Mouse (Mus musculus) megakaryocyte, embryonic 14.5 days (primary cell): ENCODE data around the gene Tead1. TPM values are rescaled to one million over a fixed set of nuclear protein-coding genes. Genes with fewer than 3 reads are reported as not detected.

Experiments
- H3K27me3 ChIP-seq: replicated peaks from 2 replicates; pipeline ENCODE3; 2012; ENCODE audit warnings: inconsistent platforms
- H3K36me3 ChIP-seq: replicated peaks from 2 replicates; pipeline ENCODE3; 2012; ENCODE audit warnings: low read length, inconsistent platforms, mixed read lengths
- H3K4me1 ChIP-seq: 2 replicates; pipeline ENCODE4 v1.6.1; 2012; ENCODE audit warnings: inconsistent platforms
- H3K4me3 ChIP-seq: replicated peaks from 2 replicates; pipeline ENCODE3; 2012; ENCODE audit warnings: moderate library complexity, mild to moderate bottlenecking, inconsistent platforms
- H3K9me3 ChIP-seq: 2 replicates; pipeline ENCODE4 v1.6.1; 2012; ENCODE audit warnings: inconsistent platforms
- FLI1 ChIP-seq: IDR thresholded peaks from 2 replicates; pipeline ENCODE4 v1.6.1; 2012; ENCODE audit warnings: low read length, inconsistent platforms, mixed read lengths
- GATA1 ChIP-seq: IDR thresholded peaks from 3 replicates; pipeline ENCODE4 v1.6.1; 2012; ENCODE audit warnings: mixed read lengths, low read length, inconsistent platforms, borderline replicate concordance
- polyA plus RNA-seq: library from polyadenylated mRNA; stranded (reverse); fragments of >175 nt; gene quantifications from 2 replicates; pipeline ENCODE4 v1.2.3, GENCODE M21; 2012; ENCODE audit warnings: low replicate concordance; ENCODE audit not compliant: insufficient read depth

Tead1 gene
- polyA plus RNA-seq, 1 experiment: not detected

DNA sequence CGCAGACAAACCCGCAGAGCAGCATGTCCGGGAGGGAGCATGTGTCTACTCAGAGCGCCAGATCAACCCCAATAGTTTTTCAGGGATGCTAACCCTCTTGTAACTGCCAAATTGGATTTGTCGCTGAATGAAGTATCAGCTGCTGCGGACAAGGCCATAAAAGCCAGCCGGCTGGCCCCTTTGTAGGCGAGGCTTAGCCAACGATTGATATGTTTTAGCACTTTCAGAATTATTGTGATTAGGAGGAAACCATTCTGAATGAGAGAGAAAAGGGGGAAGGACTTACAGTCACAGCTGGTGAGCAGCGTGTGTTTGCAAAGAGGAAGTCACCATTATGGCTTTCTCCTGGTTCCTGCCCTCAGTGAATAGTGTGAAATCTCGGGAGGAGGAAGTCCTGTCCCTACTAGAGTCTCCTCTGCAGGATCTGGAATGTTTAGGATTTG lies 146.2 kb downstream of the Tead1 start:
- H3K4me3 ChIP-seq: no peak overlapping the region
- H3K27me3 ChIP-seq: peaks cover 18% of the 10 kb centered on the region
- no peaks in the 10 kb centered on the region for H3K4me1 ChIP-seq
- TF ChIP-seq GATA1 (no peak), FLI1 (no peak)
- H3K9me3 ChIP-seq: no peaks in the 10 kb centered on the region
- no peaks in the 10 kb centered on the region for H3K36me3 ChIP-seq

- peaks cover 18% of the 10 kb centered on the region for H3K27me3 ChIP-seq
- no peaks in the 10 kb centered on the region for H3K36me3 ChIP-seq
- TF ChIP-seq FLI1: no peak
- no peak for TF ChIP-seq GATA1
- no peaks in the 10 kb centered on the region for H3K9me3 ChIP-seq
- H3K4me3 ChIP-seq: no peak overlapping the region
- H3K4me1 ChIP-seq: no peaks in the 10 kb centered on the region
These were observed 147.2 kb downstream of the Tead1 start for GRCm38 (mm10) chr7:112826114-112826911.

- no peaks in the 10 kb centered on the region for H3K9me3 ChIP-seq
- H3K27me3 ChIP-seq: peaks cover 19% of the 10 kb centered on the region
- TF ChIP-seq FLI1: no peak
- no peak for TF ChIP-seq GATA1
- H3K4me1 ChIP-seq: no peaks in the 10 kb centered on the region
- no peaks in the 10 kb centered on the region for H3K36me3 ChIP-seq
- H3K4me3 ChIP-seq: no peak overlapping the region
These were observed 149.0 kb downstream of the Tead1 start for GRCm38 (mm10) chr7:112828016-112828695.

GRCm38 (mm10) chr7:112828696-112829022 lies 149.5 kb downstream of the Tead1 start:
- Histone ChIP-seq H3K4me3 (no peak overlapping the region), H3K9me3 (no peaks in the 10 kb centered on the region), H3K27me3 (peaks cover 20% of the 10 kb centered on the region), H3K4me1 (no peaks in the 10 kb centered on the region), H3K36me3 (no peaks in the 10 kb centered on the region)
- TF ChIP-seq GATA1 (no peak), FLI1 (no peak)

GRCm38 (mm10) chr7:112830946-112831345 lies 151.8 kb downstream of the Tead1 start:
- Histone ChIP-seq H3K27me3 (peaks cover 11% of the 10 kb centered on the region), H3K4me1 (no peaks in the 10 kb centered on the region), H3K4me3 (no peak overlapping the region), H3K36me3 (no peaks in the 10 kb centered on the region), H3K9me3 (no peaks in the 10 kb centered on the region)
- TF ChIP-seq GATA1 (no peak), FLI1 (no peak)

DNA sequence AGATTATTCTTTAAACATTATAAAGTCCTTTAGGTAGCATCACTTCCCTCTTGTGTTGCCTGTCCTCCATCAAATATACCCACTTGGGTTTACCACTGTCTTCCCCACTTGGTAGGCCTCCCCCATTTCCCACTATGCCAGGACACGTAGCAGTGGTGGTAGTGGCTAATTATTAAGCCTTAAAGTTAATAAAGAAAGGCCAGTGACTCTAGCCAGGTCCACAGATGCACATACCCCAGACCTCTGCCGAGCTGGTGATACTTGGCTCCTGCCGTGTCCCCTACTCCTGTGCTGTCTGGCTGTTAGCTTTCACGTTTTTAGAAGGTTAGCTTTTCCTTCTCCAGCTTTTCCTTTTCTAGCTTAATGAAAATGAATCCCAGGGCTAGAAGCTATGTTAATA lies 152.3 kb downstream of the Tead1 start:
- peaks cover 6% of the 10 kb centered on the region for H3K27me3 ChIP-seq
- TF ChIP-seq FLI1 (no peak), GATA1 (no peak)
- H3K4me3 ChIP-seq: no peak overlapping the region
- no peaks in the 10 kb centered on the region for H3K9me3 ChIP-seq
- no peaks in the 10 kb centered on the region for H3K4me1 ChIP-seq
- no peaks in the 10 kb centered on the region for H3K36me3 ChIP-seq

GRCm38 (mm10) chr7:112833132-112833531 lies 154.0 kb downstream of the Tead1 start:
- TF ChIP-seq GATA1 (no peak), FLI1 (no peak)
- H3K27me3 ChIP-seq: peaks cover 9% of the 10 kb centered on the region
- no peak overlapping the region for H3K4me3 ChIP-seq
- no peaks in the 10 kb centered on the region for H3K36me3 ChIP-seq
- H3K9me3 ChIP-seq: peaks cover 9% of the 10 kb centered on the region
- no peaks in the 10 kb centered on the region for H3K4me1 ChIP-seq

- H3K4me3 ChIP-seq: no peak overlapping the region
- H3K27me3 ChIP-seq: peaks cover 17% of the 10 kb centered on the region
- H3K9me3 ChIP-seq: peaks cover 9% of the 10 kb centered on the region
- no peaks in the 10 kb centered on the region for H3K36me3 ChIP-seq
- H3K4me1 ChIP-seq: no peaks in the 10 kb centered on the region
- no peak for TF ChIP-seq GATA1
- no peak for TF ChIP-seq FLI1
These were observed 157.0 kb downstream of the Tead1 start for GRCm38 (mm10) chr7:112836076-112836475.

DNA sequence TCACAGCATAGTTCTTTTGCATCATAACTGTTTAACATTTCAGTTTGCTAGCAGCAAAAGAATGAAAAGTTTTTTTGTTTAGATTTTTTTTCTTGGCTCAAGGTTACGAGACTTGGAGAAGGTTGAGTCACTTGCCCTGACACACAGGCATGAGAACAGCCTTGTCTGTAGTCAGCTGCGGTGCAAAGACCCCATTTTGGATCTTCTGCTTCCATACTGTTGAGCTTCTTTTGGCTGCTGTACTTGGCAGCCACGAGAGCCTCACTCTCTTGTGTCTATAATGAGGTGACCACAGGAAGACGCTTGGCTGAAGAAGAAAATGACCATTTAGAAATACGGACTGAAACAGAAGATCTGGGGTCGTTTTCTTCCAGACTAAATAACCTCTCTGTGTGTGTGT lies 159.0 kb downstream of the Tead1 start:
- Histone ChIP-seq H3K4me1 (no peaks in the 10 kb centered on the region), H3K4me3 (no peak overlapping the region), H3K9me3 (peaks cover 9% of the 10 kb centered on the region), H3K36me3 (no peaks in the 10 kb centered on the region), H3K27me3 (peaks cover 17% of the 10 kb centered on the region)
- TF ChIP-seq FLI1 (no peak), GATA1 (no peak)

- Histone ChIP-seq H3K36me3 (no peaks in the 10 kb centered on the region), H3K4me3 (no peak overlapping the region), H3K27me3 (peaks cover 19% of the 10 kb centered on the region), H3K4me1 (no peaks in the 10 kb centered on the region), H3K9me3 (peaks cover 9% of the 10 kb centered on the region)
- TF ChIP-seq GATA1 (no peak), FLI1 (no peak)
These were observed 161.2 kb downstream of the Tead1 start for GRCm38 (mm10) chr7:112840351-112840750.
